Mouse (Mus musculus) adrenal gland, postnatal 4 days (tissue): Measurements from ENCODE around the gene Col23a1. TPM values are rescaled to one million over a fixed set of nuclear protein-coding genes. Genes with fewer than 3 reads are reported as not detected.

ENCODE experiments used
- DNase-seq, 2 experiments: peaks; one replicate each; pipeline ENCODE4 v3.0.0; 2021 to 2022; ENCODE audit warnings: low spot score in 2 of 2, mixed read lengths in 2 of 2
- total RNA-seq, 2 experiments: library from RNA; stranded (reverse); gene quantifications; 2 replicates each; pipeline ENCODE4 v1.2.3; 2021

Gene Col23a1
- total RNA-seq, 2 experiments from 2014 or later, result 23.3 to 26.0 TPM

- no peak for DNase-seq
Observed at GRCm38 (mm10) chr11:51473686-51474085, 184.0 kb downstream of the Col23a1 start.

DNA sequence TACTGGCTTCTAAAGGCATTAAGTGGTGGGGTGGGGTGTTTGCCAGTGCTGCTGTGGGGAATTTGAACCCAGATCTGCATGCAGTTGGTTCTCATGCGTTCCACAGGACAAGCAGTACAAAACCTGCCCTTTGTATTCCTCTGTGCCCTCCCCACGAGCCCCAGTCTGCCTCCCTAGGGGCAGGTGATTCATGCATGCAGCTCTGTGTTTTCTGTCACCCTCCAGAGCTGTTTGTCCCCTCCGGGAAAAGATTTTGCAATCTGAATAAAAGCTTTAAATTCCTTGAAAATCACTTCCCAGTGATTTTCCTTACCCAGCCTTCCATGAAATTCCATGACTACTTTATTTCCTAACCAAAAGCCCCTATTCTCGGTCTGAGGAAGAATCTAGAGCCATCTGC, 186.8 kb downstream of the Col23a1 start:
- no peak for DNase-seq

- DNase-seq, result no peak
Observed at GRCm38 (mm10) chr11:51477571-51477970, 187.9 kb downstream of the Col23a1 start.

- no peak for DNase-seq
Observed at GRCm38 (mm10) chr11:51482251-51482650, 192.5 kb downstream of the Col23a1 start.

- DNase-seq, result no peak
Observed at GRCm38 (mm10) chr11:51485051-51485521, 195.4 kb downstream of the Col23a1 start.

DNA sequence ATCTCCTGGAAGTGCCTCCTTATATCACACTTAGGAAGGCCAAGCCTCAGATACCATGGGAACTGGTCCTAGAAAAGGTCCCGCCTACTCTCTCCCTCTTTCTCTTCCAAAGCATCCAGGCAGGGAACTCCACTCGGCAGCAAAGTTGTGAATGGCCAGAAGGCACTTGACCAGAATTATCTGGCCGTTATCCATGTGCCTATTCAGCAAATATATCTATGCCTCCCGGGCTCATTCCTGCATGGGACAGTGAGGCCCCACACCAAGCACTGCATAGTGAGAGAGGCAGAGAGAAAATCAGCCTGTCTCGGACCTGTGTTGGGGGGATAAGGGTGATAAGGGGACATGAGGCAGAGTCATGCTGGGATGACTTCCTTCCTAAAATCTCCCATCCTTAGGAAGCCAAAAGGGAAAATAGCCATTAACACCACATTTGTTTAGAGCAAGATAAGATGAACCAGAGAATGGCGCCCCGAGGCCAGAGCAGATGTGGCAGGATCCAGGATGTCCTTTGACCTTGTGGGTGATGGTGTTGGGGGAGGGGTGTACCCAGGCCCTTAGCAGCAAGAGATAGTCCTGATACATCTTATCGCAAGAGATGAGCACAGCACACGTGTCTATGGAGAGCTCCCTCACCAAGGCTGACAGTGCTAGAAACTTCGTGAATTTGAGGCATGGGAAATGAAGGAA, 196.2 kb downstream of the Col23a1 start:
- no peak for DNase-seq

- no peak for DNase-seq
Observed at GRCm38 (mm10) chr11:51488813-51489212, 199.1 kb downstream of the Col23a1 start.

DNA sequence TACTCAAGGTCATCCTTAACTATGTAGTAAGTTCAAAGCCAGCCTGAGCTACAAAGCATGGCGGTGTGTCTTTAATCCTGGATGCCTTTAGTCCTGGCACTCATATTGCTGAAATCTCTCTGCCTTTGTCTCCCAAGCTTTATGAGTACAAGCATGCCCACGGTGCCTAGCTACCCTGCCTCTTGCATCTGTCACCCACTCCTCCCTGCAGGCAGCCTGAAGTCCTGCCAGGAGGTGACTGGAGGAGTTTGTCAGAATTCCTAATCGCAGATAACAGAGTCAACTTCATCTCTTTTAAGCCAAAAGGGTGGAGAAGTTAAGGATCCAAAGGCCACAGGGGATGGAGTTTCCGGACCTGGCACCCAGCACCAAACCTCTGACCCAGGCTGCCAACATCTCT, 203.7 kb downstream of the Col23a1 start:
- DNase-seq, result no peak

GRCm38 (mm10) chr11:51494178-51494577, 204.5 kb downstream of the Col23a1 start:
- no peak for DNase-seq

GRCm38 (mm10) chr11:51499776-51500175, 210.1 kb downstream of the Col23a1 start:
- no peak for DNase-seq

DNA sequence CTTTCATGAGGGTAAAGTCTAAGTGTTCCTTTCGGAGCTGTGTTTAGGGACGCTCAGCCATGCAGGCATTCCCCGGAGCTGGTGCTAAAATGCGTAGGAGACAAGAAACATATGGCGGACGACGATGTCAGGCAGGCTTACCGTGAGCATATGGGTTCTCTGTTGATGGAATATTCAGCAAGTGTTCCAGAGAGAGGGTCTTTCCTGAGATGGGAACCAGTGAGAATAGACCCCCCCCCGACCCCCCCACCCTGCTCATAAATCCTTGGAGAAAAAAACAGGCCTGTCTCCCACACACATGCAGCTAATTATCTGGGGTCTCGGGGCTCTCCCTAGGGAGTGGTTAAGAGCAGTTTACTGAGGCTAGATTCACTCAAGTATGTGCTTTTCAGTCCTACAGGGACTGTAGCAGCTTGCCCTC, 212.7 kb downstream of the Col23a1 start:
- no peak for DNase-seq

DNA sequence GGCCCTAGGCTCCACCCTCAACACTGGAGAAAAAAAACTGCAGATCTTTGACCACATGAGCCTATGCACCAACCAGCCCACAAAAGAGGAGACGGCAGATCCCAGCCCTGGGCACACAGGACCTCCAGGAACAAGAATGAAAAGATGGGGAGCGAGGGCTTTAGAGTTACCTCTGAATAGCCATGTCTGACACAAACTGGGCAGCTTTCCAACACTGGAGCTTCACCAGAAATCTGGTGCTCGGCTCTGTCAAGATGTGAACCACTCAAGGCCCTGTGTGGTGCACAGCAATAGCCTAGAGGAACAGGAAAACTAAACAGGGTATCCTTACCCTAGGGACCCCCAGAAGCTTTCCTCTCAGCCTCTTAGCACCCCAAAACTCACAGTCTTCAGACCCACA, 215.2 kb downstream of the Col23a1 start:
- DNase-seq, result no peak

GRCm38 (mm10) chr11:51508053-51508452, 218.3 kb downstream of the Col23a1 start:
- no peak for DNase-seq

DNA sequence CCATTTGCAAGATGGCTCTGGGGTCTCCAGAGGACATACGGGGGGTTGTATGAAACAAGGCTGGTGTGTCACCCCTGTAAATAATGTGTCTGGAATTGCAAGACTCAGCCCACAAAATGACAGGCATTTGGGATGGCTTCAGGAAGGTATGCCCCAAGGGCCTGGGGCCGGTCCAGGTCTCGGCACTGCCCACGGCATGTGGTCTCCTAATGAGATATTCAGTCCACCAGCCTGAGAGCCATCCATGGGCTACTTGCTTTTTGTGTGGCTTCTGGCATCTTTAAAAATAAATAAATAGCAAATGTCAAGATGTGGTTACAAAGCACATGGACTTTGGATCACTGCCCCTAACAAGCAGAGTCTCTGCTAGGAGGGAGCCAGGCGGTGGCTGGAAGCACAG, 219.5 kb downstream of the Col23a1 start:
- no peak for DNase-seq

GRCm38 (mm10) chr11:51513019-51513418, 223.3 kb downstream of the Col23a1 start:
- DNase-seq, result no peak

DNA sequence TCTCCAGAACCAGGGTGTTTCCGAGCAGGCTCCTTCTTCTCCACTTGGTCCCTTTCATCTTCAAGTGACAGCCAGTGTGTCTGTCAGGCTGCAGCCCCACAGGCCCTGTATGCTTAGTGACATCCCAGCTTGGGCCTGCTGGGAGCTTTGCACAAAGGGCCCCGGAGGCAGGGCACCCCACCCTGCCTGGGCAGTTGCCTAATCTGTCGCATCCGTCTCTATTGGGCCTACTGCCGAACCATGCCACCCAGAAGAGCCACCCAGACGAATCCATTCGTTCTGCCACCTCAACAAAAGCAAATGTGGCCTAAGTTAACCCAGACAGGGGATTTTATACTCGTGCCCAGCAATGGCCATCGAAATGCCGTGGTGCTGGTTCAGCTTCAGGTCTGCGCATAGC, 225.6 kb downstream of the Col23a1 start:
- no peak for DNase-seq

GRCm38 (mm10) chr11:51518100-51518499, 228.4 kb downstream of the Col23a1 start:
- no peak for DNase-seq

DNA sequence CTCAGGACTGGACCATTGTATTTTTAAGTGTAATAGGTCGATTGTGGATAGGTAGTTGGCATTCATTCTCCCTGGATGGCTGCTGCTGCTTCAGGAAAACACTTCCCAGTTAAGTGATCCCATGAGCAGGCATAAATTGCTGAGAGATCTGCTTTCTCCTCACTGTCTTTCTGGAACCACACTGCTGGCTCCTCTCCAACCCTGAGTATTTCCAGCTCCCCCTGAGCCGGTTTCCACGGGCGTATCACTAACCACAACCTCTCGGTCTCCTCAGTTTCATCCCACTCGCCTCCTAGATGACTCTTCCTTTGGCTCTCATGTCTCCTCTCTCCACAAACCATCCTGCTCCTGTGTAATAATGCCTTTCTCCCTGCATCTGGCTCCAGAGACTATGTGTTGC, 228.9 kb downstream of the Col23a1 start:
- DNase-seq, result no peak

DNA sequence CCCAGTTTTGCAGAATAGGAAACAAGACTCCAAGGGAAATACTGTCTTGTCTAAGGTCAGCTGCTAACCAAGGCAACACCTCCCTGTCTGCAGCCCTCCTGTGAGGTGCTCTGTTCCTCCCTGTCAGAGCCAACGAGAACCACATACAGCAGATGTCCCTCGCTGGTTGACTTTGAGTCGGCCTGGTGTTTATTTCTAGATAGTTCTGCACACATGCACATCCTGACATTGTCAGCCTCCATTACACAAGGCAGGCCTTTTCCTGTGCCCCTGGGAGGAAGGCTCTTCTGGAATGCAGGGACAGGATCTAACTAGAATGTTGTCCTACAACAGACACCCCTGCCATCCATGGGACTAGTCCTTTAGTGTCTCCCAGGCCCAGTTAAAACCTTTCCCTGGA, 231.7 kb downstream of the Col23a1 start:
- no peak for DNase-seq

DNA sequence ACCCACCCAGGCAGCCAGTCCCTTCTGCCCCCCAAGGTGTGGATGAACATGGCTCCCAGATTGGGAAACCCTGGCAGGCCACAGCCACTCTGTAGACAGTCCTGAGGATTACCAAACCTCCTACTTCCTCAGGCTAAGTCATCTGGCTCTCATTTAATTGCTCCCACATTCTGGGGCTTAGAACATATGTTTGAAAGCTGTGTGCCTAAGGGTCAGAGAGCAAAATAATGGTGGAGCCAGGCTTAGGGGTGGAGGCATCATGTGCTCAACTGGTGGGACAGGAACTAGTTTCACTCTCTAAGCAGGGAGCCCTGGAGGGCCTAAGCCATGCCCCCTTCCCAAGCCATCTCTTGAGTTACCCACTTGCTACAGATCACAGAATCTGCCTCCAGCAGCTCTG, 233.5 kb downstream of the Col23a1 start:
- no peak for DNase-seq

- DNase-seq, result no peak
Observed at GRCm38 (mm10) chr11:51523625-51524024, 233.9 kb downstream of the Col23a1 start.

- no peak for DNase-seq
Observed at GRCm38 (mm10) chr11:51526631-51527161, 237.0 kb downstream of the Col23a1 start.

DNA sequence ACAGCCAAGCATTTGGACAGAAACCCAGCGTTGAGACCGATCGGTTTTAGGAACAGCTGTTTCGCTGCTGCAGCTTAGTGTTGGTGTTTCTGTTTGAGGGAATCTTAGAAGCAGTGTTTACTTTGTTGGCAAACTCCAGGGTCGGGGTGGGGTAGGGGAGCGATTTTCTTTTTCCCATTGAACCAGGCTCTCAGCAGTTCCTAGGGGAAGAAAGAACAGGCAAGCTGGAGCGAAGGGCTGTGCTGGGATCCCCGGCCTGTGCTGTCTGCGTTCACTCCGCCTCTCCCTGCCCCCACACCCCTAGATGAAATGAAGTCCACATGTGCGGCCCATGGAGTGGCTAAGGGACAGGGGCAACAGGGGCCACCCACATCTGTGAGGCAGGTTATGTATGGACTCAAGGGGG, 243.4 kb downstream of the Col23a1 start:
- no peak for DNase-seq
